Mouse (Mus musculus): ENCODE data around the gene Capsl. TPM values are rescaled to one million over a fixed set of nuclear protein-coding genes. Genes with fewer than 3 reads are reported as not detected.

Capsl gene
- polyA plus RNA-seq, 1 experiment from 2014 or later = 2.4 TPM

DNA sequence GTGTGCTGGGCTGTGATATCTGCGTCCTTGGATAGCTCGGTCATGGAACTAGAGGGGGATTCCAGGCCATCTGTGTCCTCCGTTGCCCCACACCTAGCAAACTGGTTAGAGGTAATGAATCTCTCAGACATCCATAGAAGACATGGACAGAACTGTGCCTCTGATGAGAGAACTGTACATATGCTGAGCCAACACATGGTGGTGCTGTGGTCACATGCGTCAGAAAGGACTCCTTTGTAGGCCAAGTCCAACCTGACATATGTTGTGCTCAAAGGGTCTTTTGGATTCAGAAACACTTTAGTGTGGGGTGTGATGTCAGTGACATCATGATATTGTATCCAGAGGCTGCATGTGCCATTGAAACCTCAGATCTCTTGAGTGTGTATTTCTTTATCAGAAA, 19.4 kb downstream of the Capsl start:
- ATAC-seq (replicated peaks; ENCODE audit: insufficient number of reproducible peaks, low FRiP score, low TSS enrichment, low read depth) = peak; percentile 44; the same call in 1 of the 2 replicates
- Histone ChIP-seq H3K27ac (replicated peaks; ENCODE audit: low read depth, low read length) (no peak overlapping the region), H3K4me1 (ENCODE audit: control insufficient read depth, insufficient read depth, low read length) (no peaks in the 10 kb centered on the region)

DNA sequence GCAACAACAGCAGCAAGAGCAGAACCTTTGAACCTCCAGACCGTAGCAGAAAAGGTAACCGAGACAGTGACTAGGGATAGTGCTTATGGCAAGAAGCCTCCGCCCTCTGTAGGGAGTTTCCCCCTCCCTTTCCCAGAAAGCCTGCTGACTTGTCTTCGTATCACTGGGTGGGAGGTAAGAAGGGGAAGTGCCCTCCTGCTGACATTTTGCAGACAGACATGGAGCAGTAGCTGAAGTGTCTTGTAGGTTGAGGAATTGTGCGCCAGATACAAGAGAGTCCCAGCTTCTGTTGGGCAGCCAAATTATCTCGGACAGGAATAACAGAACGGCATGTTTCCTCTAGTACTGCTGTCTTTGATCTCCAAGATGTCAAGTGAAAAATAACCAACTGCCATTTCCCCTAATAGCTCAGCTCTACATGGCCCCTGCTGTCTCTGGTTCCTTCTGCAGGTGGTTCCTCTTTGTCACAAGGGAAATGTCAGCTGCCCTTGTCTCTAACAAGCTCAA, 27.7 kb downstream of the Capsl start:
- Histone ChIP-seq H3K4me3 (ENCODE audit: low read depth, low read length) (no peak overlapping the region), H3K27me3 (ENCODE audit: control insufficient read depth, insufficient read depth, low read length) (no peaks in the 10 kb centered on the region), H3K4me1 (ENCODE audit: control insufficient read depth, insufficient read depth, low read length) (no peaks in the 10 kb centered on the region), H3K9me3 (replicated peaks; ENCODE audit: control insufficient read depth, low read length) (no peaks in the 10 kb centered on the region), H3K4me2 (ENCODE audit: low read depth, low read length) (no peak overlapping the region), H3K27ac (replicated peaks; ENCODE audit: low read depth, low read length) (no peak overlapping the region), H3K9ac (replicated peaks; ENCODE audit: low read length) (no peak overlapping the region), H3K36me3 (replicated peaks; ENCODE audit: control insufficient read depth, insufficient read depth, low read depth, low read length) (no peaks in the 10 kb centered on the region)
- ATAC-seq (replicated peaks; ENCODE audit: insufficient number of reproducible peaks, low FRiP score, low TSS enrichment, low read depth) = no peak
- WGBS = 50% methylated on average over 7 of the region's 7 CpGs
- DNase-seq (ENCODE audit: low spot score) = no peak

More for the DNA sequence above, 19.4 kb downstream of the Capsl start:
- Histone ChIP-seq H3K4me3 (ENCODE audit: low read depth, low read length) (no peak overlapping the region), H3K9me3 (replicated peaks; ENCODE audit: control insufficient read depth, low read length) (no peaks in the 10 kb centered on the region), H3K9ac (replicated peaks; ENCODE audit: low read length) (no peak overlapping the region), H3K4me2 (ENCODE audit: low read depth, low read length) (no peak overlapping the region), H3K27me3 (ENCODE audit: control insufficient read depth, insufficient read depth, low read length) (no peaks in the 10 kb centered on the region), H3K36me3 (replicated peaks; ENCODE audit: control insufficient read depth, insufficient read depth, low read depth, low read length) (no peaks in the 10 kb centered on the region)
- 74% methylated on average over 4 of the region's 4 CpGs for WGBS
- peak; percentile 68 for DNase-seq (ENCODE audit: low spot score)

DNA sequence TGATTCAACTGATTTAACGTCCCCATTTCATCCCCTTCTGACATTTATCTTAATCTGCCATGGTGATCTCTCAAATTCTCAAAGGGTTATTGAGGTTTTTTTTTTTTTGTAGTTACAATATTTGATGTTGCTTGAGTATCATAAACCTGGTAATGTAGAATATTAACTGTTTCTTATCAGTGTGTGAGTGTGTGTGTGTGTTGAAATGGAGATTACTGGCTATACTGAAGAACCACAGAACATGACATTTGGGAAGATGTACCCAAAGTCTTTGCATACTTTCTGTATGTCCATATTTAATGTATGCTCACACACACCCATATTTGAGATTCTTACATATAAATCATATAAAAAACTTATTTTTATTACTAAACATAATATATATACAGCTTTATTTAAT, 28.2 kb downstream of the Capsl start:
- H3K4me2 ChIP-seq (ENCODE audit: low read depth, low read length) = no peak overlapping the region
- no peaks in the 10 kb centered on the region for H3K27me3 ChIP-seq (ENCODE audit: control insufficient read depth, insufficient read depth, low read length)
- H3K9ac ChIP-seq (replicated peaks; ENCODE audit: low read length) = no peak overlapping the region
- H3K4me3 ChIP-seq (ENCODE audit: low read depth, low read length) = no peak overlapping the region
- no peak for DNase-seq (ENCODE audit: low spot score)
- no peaks in the 10 kb centered on the region for H3K9me3 ChIP-seq (replicated peaks; ENCODE audit: control insufficient read depth, low read length)
- H3K36me3 ChIP-seq (replicated peaks; ENCODE audit: control insufficient read depth, insufficient read depth, low read depth, low read length) = no peaks in the 10 kb centered on the region
- 47% methylated on average over 1 of the region's 1 CpGs for WGBS
- no peaks in the 10 kb centered on the region for H3K4me1 ChIP-seq (ENCODE audit: control insufficient read depth, insufficient read depth, low read length)
- H3K27ac ChIP-seq (replicated peaks; ENCODE audit: low read depth, low read length) = no peak overlapping the region
- no peak for ATAC-seq (replicated peaks; ENCODE audit: insufficient number of reproducible peaks, low FRiP score, low TSS enrichment, low read depth)

DNA sequence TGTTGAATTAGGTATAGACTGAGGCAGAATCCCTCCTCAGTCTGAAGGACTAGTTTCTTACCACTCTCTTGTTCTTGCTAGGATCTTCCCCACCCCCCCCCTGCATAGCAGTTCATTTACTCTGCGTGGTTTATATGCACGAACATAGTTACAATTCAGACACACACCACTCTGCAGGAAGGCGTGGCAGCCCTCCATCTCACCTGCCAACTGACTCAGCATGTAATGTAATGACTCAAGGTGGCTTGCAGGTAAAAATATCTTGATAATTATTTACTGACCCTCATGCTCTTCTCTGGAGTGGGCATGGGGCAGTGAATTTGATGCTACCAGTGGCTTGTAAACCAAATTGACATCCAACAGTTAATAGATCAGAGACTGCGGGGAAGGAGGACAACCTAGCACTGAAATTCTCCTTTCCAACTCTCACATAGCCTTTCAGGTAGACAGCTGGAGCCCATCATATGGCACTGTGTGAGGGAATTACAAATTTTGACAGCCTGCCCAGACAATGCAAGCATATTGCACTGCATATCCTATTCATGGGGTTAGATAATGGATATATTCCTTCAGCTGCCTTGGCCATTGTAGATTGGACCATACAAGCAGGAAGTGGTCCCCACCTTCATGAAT, 35.3 kb downstream of the Capsl start:
- Histone ChIP-seq H3K4me1 (ENCODE audit: control insufficient read depth, insufficient read depth, low read length) (no peaks in the 10 kb centered on the region), H3K9ac (replicated peaks; ENCODE audit: low read length) (no peak overlapping the region), H3K27ac (replicated peaks; ENCODE audit: low read depth, low read length) (no peak overlapping the region), H3K27me3 (ENCODE audit: control insufficient read depth, insufficient read depth, low read length) (no peaks in the 10 kb centered on the region), H3K4me2 (ENCODE audit: low read depth, low read length) (no peak overlapping the region), H3K36me3 (replicated peaks; ENCODE audit: control insufficient read depth, insufficient read depth, low read depth, low read length) (no peaks in the 10 kb centered on the region), H3K4me3 (ENCODE audit: low read depth, low read length) (no peak overlapping the region), H3K9me3 (replicated peaks; ENCODE audit: control insufficient read depth, low read length) (no peaks in the 10 kb centered on the region)
- ATAC-seq (replicated peaks; ENCODE audit: insufficient number of reproducible peaks, low FRiP score, low TSS enrichment, low read depth) (no peak), DNase-seq (ENCODE audit: low spot score) (no peak)
- 93% methylated on average over 4 of the region's 4 CpGs for WGBS

DNA sequence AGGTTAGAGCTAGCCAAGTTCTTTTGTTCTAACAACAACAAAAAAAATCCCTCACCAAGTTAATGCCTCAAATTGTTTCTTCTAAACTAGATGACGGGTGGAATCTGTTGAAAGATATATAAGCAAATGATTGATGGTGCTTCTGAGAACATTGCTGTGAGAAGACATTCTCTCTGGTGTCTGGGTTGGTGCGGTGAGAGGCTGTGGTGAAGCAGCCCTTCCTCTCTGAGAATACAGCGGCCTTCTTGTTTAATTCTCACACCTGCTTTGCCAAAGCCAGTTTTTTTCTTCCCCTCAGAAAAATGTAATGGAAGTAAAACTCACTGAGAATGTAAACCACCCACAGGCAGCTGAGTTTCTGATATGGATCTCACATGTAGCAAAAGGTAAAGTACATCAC, 36.3 kb downstream of the Capsl start:
- no peak overlapping the region for H3K4me3 ChIP-seq (ENCODE audit: low read depth, low read length)
- no peak overlapping the region for H3K9ac ChIP-seq (replicated peaks; ENCODE audit: low read length)
- WGBS = 61% methylated on average over 3 of the region's 3 CpGs
- no peaks in the 10 kb centered on the region for H3K36me3 ChIP-seq (replicated peaks; ENCODE audit: control insufficient read depth, insufficient read depth, low read depth, low read length)
- H3K4me2 ChIP-seq (ENCODE audit: low read depth, low read length) = no peak overlapping the region
- no peaks in the 10 kb centered on the region for H3K4me1 ChIP-seq (ENCODE audit: control insufficient read depth, insufficient read depth, low read length)
- DNase-seq (ENCODE audit: low spot score) (no peak), ATAC-seq (replicated peaks; ENCODE audit: insufficient number of reproducible peaks, low FRiP score, low TSS enrichment, low read depth) (no peak)
- no peaks in the 10 kb centered on the region for H3K9me3 ChIP-seq (replicated peaks; ENCODE audit: control insufficient read depth, low read length)
- no peak overlapping the region for H3K27ac ChIP-seq (replicated peaks; ENCODE audit: low read depth, low read length)
- no peaks in the 10 kb centered on the region for H3K27me3 ChIP-seq (ENCODE audit: control insufficient read depth, insufficient read depth, low read length)

DNA sequence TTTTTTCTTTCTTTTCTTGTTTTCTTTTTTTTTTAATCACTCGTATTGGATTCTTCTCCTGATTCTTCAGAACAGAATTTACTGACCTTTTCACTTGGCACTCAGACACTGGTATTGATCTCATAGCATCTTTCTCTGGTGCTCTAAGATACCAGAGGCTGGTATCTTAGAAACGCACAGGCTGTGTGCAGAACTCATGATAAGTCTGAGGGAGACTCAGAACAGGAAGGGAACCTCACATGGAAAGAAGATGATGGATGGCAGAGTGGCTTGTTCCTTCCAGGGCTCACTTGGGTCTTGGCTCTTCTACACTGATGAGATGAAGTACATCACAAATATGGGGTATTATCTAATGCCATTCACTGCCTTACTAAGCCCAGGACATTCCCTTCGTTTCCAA, 36.8 kb downstream of the Capsl start:
- Histone ChIP-seq H3K9me3 (replicated peaks; ENCODE audit: control insufficient read depth, low read length) (no peaks in the 10 kb centered on the region), H3K9ac (replicated peaks; ENCODE audit: low read length) (no peak overlapping the region), H3K27ac (replicated peaks; ENCODE audit: low read depth, low read length) (no peak overlapping the region), H3K4me2 (ENCODE audit: low read depth, low read length) (no peak overlapping the region), H3K27me3 (ENCODE audit: control insufficient read depth, insufficient read depth, low read length) (no peaks in the 10 kb centered on the region), H3K4me3 (ENCODE audit: low read depth, low read length) (no peak overlapping the region), H3K4me1 (ENCODE audit: control insufficient read depth, insufficient read depth, low read length) (no peaks in the 10 kb centered on the region), H3K36me3 (replicated peaks; ENCODE audit: control insufficient read depth, insufficient read depth, low read depth, low read length) (no peaks in the 10 kb centered on the region)
- ATAC-seq (replicated peaks; ENCODE audit: insufficient number of reproducible peaks, low FRiP score, low TSS enrichment, low read depth) = no peak
- 72% methylated on average over 3 of the region's 3 CpGs for WGBS
- no peak for DNase-seq (ENCODE audit: low spot score)

DNA sequence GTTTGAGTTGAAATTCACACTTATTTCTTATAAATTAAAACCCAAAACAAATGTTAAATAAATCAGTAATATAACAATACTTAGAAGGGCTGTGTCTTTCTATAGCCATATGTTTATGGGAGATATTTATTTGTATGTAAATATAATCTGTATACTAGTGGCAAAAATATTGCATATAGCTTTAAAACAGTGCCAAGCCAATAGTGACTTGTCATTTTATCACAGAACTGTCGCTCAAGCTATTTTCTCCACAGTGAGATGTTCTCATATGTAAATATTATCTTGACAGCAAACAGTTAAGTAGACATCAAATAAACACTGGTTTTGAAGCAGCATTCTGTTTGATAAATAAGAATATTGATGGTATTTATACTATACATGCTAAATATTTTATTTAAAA, 37.4 kb downstream of the Capsl start:
- H3K4me1 ChIP-seq (ENCODE audit: control insufficient read depth, insufficient read depth, low read length) = no peaks in the 10 kb centered on the region
- H3K4me2 ChIP-seq (ENCODE audit: low read depth, low read length) = no peak overlapping the region
- no peaks in the 10 kb centered on the region for H3K36me3 ChIP-seq (replicated peaks; ENCODE audit: control insufficient read depth, insufficient read depth, low read depth, low read length)
- 90% methylated on average over 1 of the region's 1 CpGs for WGBS
- no peak overlapping the region for H3K27ac ChIP-seq (replicated peaks; ENCODE audit: low read depth, low read length)
- ATAC-seq (replicated peaks; ENCODE audit: insufficient number of reproducible peaks, low FRiP score, low TSS enrichment, low read depth) (no peak), DNase-seq (ENCODE audit: low spot score) (no peak)
- no peak overlapping the region for H3K9ac ChIP-seq (replicated peaks; ENCODE audit: low read length)
- no peaks in the 10 kb centered on the region for H3K9me3 ChIP-seq (replicated peaks; ENCODE audit: control insufficient read depth, low read length)
- no peak overlapping the region for H3K4me3 ChIP-seq (ENCODE audit: low read depth, low read length)
- H3K27me3 ChIP-seq (ENCODE audit: control insufficient read depth, insufficient read depth, low read length) = no peaks in the 10 kb centered on the region

DNA sequence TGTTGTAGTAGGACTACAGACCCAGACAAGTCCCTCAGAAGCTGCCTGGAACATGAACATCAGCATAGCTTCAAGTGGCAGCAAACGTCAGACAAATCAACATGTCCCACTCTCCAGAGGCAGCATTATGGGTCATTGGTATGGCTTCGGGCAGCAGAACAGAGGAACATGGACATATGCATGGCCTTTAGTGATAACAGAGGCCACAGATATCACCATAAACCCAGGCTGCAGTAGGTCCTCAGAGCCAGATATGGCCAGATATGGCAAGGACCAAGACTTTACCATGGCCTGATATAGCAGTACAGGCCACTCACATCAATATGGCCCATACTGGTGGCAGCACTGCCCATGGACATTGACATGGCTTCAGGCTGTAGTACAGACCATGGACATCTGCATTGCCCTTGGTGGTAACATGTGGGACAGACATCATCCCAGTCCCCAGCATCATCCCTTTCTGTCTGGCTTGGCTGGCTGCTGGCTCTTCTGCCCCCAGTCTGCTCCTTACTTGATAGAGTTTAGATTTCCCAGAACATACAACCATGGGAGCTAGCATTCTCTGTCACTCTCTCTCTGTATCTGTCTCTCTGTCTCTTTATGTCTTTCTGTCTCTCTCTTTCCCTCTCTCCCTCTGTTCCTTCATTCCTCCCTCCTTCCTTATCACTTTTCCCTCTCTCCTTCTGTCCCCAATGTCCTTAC, 53.7 kb downstream of the Capsl start:
- H3K36me3 ChIP-seq (replicated peaks; ENCODE audit: control insufficient read depth, insufficient read depth, low read depth, low read length) = no peaks in the 10 kb centered on the region
- no peak overlapping the region for H3K27ac ChIP-seq (replicated peaks; ENCODE audit: low read depth, low read length)
- no peak overlapping the region for H3K4me2 ChIP-seq (ENCODE audit: low read depth, low read length)
- H3K9me3 ChIP-seq (replicated peaks; ENCODE audit: control insufficient read depth, low read length) = no peaks in the 10 kb centered on the region
- 90% methylated on average over 2 of the region's 2 CpGs for WGBS
- no peaks in the 10 kb centered on the region for H3K4me1 ChIP-seq (ENCODE audit: control insufficient read depth, insufficient read depth, low read length)
- no peak for ATAC-seq (replicated peaks; ENCODE audit: insufficient number of reproducible peaks, low FRiP score, low TSS enrichment, low read depth)
- DNase-seq (ENCODE audit: low spot score) = no peak
- no peak overlapping the region for H3K4me3 ChIP-seq (ENCODE audit: low read depth, low read length)
- no peak overlapping the region for H3K9ac ChIP-seq (replicated peaks; ENCODE audit: low read length)
- H3K27me3 ChIP-seq (ENCODE audit: control insufficient read depth, insufficient read depth, low read length) = no peaks in the 10 kb centered on the region
